In the genomic region with DNA sequence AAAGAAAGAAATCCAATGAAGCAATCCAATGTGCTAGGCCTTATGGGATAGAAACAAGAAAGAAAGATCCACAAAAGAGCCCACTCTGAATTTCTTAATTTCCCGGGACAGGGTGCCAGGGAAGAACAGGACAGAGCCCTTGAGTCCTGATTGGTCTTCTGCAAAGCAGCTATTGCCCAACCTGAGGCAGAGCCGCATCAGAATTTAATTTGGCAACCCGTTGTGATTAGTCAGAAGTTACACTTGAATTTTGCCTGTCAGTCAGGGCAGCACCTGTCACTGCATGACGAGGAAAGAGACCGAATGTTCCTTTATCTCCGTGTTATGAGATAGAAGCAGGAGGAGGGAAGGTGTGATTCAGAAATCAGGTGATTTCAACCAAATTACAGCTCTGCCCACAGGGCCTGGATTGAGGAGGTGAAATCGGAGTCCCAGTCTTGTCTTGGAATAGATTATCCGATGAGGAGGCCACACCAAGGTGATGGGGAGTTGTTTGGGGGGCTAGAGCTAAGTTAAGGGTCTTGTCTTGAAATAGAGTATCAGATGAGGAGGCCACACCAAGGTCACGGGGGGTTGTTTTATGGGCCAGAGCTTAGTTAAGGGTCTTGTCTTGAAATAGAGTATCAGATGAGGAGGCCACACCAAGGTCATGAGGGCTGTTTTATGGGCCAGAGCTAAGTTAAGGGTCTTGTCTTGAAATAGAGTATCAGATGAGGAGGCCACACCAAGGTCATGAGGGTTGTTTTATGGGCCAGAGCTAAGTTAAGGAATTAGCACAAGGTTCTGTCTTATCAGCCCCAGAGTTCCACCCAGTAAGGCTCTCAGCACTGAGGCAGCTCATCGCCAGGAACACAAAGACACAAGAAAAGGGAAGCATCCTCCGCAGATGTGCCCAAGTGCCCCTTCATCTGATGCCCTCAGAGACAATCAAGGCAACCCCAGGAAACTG, we compare ENCODE assay signal across 11 mouse cellular contexts. TPM values are rescaled to one million over a fixed set of nuclear protein-coding genes. Genes with fewer than 3 reads are reported as not detected.
DNase-seq lines count a peak whose midpoint lies in the region; ATAC-seq and TF ChIP-seq lines count a peak whose summit lies in the region.
"Had no signal": no experiment of that assay in that cellular context is flagged by ENCODE, and none has a peak within 500 bp of the region (broad histone marks: within the 10 kb centered on the region; RNA-seq: fewer than 3 reads in every experiment).

A gene (plus strand): TSS at position 271 of the 949 bp plus-strand sequence.

- H3K27ac ChIP-seq in liver, embryonic 15.5 days (replicated peaks): no peak within 1 kb of the TSS
- H3K27ac ChIP-seq: forebrain, embryonic 10.5 days had no signal

- H3K9ac ChIP-seq in liver, embryonic 15.5 days: no peak within 1 kb of the TSS

- no peaks in the 10 kb centered on the region for H3K36me3 ChIP-seq in liver, embryonic 15.5 days (replicated peaks)
- H3K36me3 ChIP-seq: forebrain, embryonic 10.5 days had no signal

- no peak for TF ChIP-seq CTCF in lung, adult 2 months (IDR thresholded peaks at IDR 0.05; ENCODE audit: insufficient read depth, low read length)

- WGBS in lung, adult 2 months: 82% methylated on average over 11 of the region's 11 CpGs
- 62% methylated on average over 11 of the region's 11 CpGs for WGBS in liver, embryonic 15.5 days (ENCODE audit: insufficient replicate concordance)

- DNase-seq in lung, adult 2 months: no peak
- no peak for DNase-seq in lung, postnatal 4 days
- DNase-seq in adrenal gland, postnatal 4 days (ENCODE audit: low spot score in 2 of 2): no peak
- no peak for DNase-seq in gastrocnemius, postnatal 36 days
- no peak for DNase-seq in retina, postnatal 1 day
- DNase-seq in frontal cortex, adult 2 months (ENCODE audit: extremely low spot score in 1 of 2, low spot score in 1 of 2): no peak
- DNase-seq: cerebellum, postnatal 14 days; left cerebral cortex, postnatal 4 days had no signal

- intact Hi-C loops in gastrocnemius, postnatal 36 days (cut with DNase I): no loop called here

- no peak for ATAC-seq in liver, embryonic 15.5 days (ENCODE audit: insufficient read depth)

- TF ChIP-seq POLR2A in lung, adult 2 months (IDR thresholded peaks at IDR 0.05; ENCODE audit: borderline replicate concordance, extremely low read depth, low read depth, low read length): no peak

- H3K4me1 ChIP-seq in lung, adult 2 months (ENCODE audit: control insufficient read depth, insufficient read depth, low read length): peaks cover 6% of the 10 kb centered on the region
- H3K4me1 ChIP-seq in liver, embryonic 15.5 days (replicated peaks): 0 out of 2 replicates have a peak, but pooled peaks cover 5% of the 10 kb centered on the region
- H3K4me1 ChIP-seq: forebrain, embryonic 10.5 days had no signal

- no peaks in the 10 kb centered on the region for H3K9me3 ChIP-seq in liver, embryonic 15.5 days (replicated peaks)
- H3K9me3 ChIP-seq: forebrain, embryonic 10.5 days had no signal

- no peaks in the 10 kb centered on the region for H3K27me3 ChIP-seq in liver, embryonic 15.5 days

- H3K4me3 ChIP-seq in lung, adult 2 months (replicated peaks; ENCODE audit: extremely low read depth, low read depth, low read length): no peak within 1 kb of the TSS
- H3K4me3 ChIP-seq in liver, embryonic 15.5 days (replicated peaks): no peak within 1 kb of the TSS
- H3K4me3 ChIP-seq: forebrain, embryonic 10.5 days had no signal

- H3K4me2 ChIP-seq in liver, embryonic 15.5 days: no peak within 1 kb of the TSS

RNA-seq across cellular contexts. Expression of the gene that starts here (rescaled TPM):
- 106 and 114 TPM in 2 replicates for polyA plus RNA-seq in lung, adult 2 months (2012; rRNA removed)
- 1,000 to 10,000 TPM; 4,514 to 5,007 TPM for total RNA-seq in adrenal gland, postnatal 4 days (2021)
- total RNA-seq in gastrocnemius, postnatal 36 days (2021): 10 to 100 TPM; 37.4 to 44.9 TPM
- polyA plus RNA-seq in liver, embryonic 15.5 days (2015; fragmentation: Nextera tagmentation; extraction: Ambion mirVana): 37.2 and 68.3 TPM in 2 replicates
- polyA plus RNA-seq in frontal cortex, adult 2 months (2012; rRNA removed): 1.6 and 1.8 TPM in 2 replicates
- total RNA-seq: monocyte, adult 5-6 weeks had no signal

Comparison
In these comparisons a context has a peak if more than half of its experiments do, and no peak if none do; other contexts are left out.
1. RNA of the gene that starts here (total RNA-seq): 4,514 to 5,007 TPM in adrenal gland, postnatal 4 days; 37.4 to 44.9 TPM in gastrocnemius, postnatal 36 days; every median in the first group is over 10 times any median in the second.
2. RNA of the gene that starts here (polyA plus RNA-seq): 106 to 114 TPM in lung, adult 2 months and 37.2 to 68.3 TPM in liver, embryonic 15.5 days; 1.6 to 1.8 TPM in frontal cortex, adult 2 months; every median in the first group is over 10 times any median in the second.